Mouse (Mus musculus) stomach, postnatal 0 days (tissue): Measurements from ENCODE around the gene Cars2.

ENCODE experiments used
- CTCF ChIP-seq: IDR thresholded peaks from 2 replicates; pipeline ENCODE4 v1.5.1; 2016; ENCODE audit warnings: antibody characterized with exemption, low read depth, mild to moderate bottlenecking, moderate library complexity
- EP300 ChIP-seq: optimal IDR thresholded peaks from 2 replicates; pipeline ENCODE3; 2016; ENCODE audit warnings: antibody characterized with exemption

DNA sequence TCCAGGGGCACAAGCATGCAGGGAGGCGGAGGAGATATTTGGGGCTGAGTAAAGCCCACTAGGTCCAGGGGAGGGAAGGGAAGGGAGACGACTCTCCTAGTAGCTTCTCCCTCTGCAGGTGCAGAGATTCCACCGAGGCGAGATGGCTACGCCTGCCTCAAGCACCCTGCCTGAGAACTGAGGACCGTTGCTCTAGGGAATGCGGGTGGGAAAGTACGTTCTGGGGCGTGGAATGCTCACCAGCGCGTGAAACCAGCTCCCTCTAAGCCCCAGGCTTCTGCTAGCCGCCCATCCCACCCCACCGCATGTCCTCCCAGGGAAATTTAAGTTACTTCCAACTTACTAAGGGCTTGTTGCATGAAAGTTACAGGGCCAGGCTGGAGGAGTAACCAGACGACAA, 71.0 kb downstream of the Cars2 start:
- TF ChIP-seq CTCF = no peak
- TF ChIP-seq EP300 = no peak
